Mouse (Mus musculus): ENCODE data around the gene Stx5a. TPM values are rescaled to one million over a fixed set of nuclear protein-coding genes. Genes with fewer than 3 reads are reported as not detected.

Stx5a gene
- total RNA-seq, 2 experiments from 2014 or later: 28.1 to 29.8 TPM

DNA sequence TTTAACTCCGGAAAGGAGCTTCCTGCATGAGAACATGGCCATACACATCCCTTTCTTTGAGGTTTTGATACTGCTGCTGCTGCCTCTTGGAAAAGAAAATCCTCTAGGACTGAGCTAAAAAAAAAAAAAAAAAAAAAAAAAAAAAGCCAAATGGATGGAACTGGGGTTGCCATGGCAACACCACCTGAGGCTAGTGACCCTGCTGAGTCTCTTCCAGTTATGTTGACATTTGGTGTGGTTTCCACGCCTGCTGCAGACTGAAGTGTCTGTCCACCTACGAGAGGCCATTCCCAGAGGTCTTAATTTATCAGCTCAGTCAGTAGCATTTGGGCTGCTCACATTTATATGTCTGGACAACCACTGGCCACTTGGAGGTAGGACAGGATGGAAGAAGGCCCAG, 47.3 kb downstream of the Stx5a start:
- no peak for DNase-seq
- intact Hi-C loops (cut with DNase I): no loop called here

DNA sequence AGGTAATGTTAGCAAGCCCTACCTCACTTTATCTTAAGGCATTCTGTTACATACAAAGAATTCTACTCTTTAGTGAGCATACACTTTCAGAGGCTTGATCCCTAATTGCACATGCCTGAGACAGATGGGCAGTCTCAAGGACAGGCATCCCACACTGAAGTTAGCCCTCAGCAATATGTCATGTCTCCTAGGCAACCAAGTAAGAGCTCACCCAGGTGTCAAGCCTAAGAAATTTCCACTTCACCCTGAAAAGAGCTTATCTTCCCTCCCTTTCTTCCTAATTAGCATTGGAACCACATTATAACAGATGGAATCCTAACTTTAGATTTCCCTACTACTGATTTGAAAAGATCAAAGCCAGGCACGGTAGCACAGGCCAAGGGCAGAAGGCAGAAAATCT, 48.0 kb downstream of the Stx5a start:
- DNase-seq: no peak
- intact Hi-C loops (cut with DNase I): no loop called here

DNA sequence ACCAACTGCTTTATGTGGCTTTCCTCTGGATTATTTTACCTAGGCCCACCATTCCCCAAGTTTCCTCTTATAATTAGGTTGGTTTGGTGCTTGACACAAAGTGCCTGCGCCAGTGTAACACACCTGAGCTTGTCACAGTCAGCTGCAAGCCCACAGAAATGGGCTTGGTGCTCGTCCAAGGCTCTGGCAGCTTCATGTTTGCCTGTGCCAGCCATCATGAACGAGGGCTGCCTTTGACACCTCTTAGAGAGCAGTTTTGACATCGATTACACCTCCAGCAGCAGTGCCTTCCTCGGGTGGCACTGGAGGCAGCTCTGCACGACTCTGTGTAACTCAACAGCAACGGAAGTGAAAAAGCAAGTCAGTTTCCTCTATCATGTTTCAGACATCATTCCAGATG, 49.0 kb downstream of the Stx5a start:
- DNase-seq: no peak
- intact Hi-C loops (cut with DNase I): no loop called here

DNA sequence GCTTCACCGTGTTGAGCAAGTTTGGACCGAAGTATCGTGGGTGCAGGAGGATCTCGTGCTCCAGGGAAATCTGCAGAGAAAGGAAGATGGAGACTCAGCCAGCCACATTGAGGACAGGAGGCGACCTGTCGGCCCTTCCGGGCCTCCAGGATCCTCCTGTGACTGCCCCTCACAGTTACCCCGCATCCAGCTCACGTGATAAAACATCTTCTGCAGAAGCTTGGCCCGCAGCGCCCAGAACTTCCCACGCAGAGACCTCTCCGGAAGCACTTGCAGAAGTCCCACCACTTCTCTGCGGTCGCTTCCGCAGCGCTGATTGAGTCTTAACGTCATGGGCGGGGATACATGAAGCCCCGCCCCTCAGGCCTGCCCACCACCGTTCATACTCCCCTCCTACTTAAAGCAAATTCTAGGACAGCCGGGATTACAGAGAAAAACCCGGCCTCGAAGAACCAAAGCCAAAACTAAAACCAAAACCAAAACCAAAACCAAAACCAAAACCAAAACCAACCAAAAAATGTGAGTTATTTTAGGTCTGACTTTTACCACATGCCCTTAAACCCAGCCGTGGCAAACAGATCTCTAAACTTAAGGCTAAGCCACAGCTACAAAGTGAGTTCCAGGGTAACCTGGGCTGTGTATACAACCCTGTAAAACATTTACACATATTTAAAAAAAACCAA, 57.2 kb downstream of the Stx5a start, which contains the start of gene Polr2g:
TSS of gene Polr2g (minus strand) at position 314 of the 683 bp plus-strand sequence.
- peak; percentile 86 to 89 for DNase-seq
- intact Hi-C loops (cut with DNase I): no loop called here

DNA sequence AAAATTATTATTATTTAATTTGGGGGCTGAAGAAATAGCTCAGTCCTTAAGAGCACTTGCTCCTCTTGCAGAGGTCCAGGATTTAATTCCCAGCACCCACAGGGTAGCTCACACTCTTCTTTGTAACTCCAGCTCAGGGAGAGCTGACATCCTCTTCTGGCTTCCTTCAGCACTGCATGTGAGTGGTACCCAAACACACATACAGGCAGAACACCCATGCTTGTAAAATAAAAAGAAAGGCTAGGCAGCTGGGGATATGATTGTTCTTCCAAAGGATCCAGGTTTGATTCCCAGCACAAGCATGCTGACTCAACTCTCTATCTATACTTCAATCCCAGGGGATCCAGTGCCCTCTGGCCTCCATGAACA, 57.7 kb downstream of the Stx5a start:
- intact Hi-C loops (cut with DNase I): no loop called here
- DNase-seq: no peak

DNA sequence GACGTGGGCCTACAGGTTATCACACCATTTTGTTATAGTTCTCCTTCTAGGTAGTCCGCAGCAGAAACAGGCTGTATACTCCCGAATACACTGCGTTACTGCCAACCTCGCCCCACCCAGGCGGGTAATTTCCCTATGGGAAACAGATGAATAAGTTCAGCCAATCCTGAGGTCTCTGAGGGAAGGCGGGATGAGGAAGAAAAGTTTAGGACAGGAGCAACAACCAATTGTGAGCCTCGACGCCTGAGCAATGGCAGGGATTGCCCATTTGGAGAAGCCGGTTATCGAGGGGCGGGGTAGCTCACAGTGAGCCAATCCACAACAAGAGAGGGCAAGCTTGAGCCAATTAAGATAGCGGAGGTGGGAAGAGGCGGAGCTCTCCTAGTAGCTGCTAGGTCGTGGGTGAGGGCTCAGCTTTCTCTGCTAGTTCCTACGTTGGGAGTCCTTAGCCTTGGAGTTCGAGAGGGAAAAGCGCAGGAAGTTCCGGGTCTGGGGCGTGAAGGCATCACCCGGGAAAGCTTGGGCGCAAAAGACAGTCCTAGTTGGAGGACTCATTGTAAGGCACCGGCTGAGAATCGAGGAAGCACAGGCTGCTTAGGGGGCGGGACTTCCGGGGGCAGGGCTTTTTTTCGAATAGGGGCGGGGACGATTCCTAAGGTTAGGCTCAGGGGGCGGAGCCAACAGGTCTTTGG, 61.1 kb downstream of the Stx5a start, which contains the start of gene Zbtb3:
TSS of gene Zbtb3 (plus strand) at position 426 of the 692 bp plus-strand sequence.
- intact Hi-C loops (cut with DNase I): loop anchor here (2.0 kb wide), 1 partner anchor 15 kb away; no protein-coding TSS in a partner anchor
- DNase-seq: peak; percentile 86 to 89

DNA sequence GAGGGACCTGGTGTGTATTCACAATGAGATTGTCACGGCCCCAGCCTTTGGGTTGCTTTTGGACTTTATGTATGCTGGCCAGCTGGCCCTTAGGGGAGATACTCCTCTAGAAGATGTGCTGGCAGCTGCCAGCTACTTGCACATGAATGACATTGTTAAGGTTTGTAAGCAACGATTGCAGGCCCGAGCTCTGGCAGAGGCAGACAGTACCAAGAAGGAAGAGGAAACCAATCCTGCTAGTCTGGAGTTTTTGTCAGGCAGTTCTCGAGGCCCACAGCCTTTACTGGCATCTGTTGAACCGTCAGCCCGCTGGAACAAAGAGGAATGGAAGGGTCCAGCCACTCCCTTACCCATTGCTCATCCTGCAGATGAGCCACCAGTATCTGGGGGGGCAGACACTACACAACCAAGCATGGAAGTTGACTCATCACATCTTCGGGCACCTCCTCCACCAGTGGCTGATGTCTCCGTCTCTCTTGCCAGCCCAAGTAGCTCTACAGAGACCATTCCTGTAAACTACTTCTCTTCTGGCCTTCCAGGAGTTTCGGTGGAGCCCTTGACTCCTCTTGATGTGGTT, 62.1 kb downstream of the Stx5a start:
- intact Hi-C loops (cut with DNase I): loop anchor here (2.0 kb wide), 1 partner anchor 14 kb away; no protein-coding TSS in a partner anchor
- DNase-seq: no peak

DNA sequence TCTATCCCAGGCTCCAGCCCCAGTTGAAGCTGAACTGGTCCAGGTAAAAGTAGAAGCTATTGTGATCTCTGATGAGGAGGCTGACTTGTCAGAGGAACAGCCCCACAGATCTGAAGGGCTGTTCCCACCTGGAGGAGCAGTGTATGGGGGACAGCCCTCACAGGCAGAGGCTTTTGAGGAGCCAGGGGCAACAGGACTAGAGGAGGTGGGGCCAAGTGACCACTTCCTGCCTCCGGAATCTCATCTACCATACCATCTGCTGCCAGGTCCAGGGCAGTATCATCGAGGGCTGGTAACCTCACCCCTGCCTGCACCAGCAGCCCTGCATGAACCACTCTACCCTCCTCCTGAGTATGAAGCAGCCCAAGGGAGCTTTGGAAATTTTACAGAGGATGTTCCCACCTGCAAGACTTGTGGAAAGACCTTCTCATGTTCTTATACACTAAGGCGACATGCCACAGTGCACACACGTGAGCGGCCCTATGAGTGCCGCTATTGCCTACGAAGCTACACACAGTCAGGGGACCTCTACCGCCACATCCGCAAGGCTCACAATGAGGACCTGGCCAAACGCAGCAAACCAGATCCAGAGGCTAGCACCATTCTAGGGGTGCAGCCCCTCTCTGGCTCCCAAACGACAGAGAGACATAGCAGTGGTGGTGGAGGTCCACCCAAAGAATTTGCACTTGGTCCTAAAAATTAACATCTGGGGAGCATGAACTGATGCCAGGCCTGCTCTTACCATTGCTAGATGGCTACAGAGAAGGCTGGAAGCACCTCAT, 62.9 kb downstream of the Stx5a start:
- intact Hi-C loops (cut with DNase I): loop anchor here (2.0 kb wide), 1 partner anchor 13 kb away; no protein-coding TSS in a partner anchor

More for the DNA sequence above, 62.9 kb downstream of the Stx5a start:
- DNase-seq: no peak

Small RNAs within 50 kb of the gene (microRNA-seq; reads per million reads assigned to microRNA genes)
- gene Mir6992 (ENCODE audit: borderline number of aligned reads in 2 of 2): 0 reads per million in 2 experiments

Other genes with a start within 250 kb of the Stx5a start
- gene Slc22a8, start 150.2 kb upstream of the Stx5a start, total RNA-seq (2021): not detected
- gene Slc22a6, start 123.4 kb upstream of the Stx5a start, total RNA-seq (2021): not detected
- not detected for gene Chrm1, start 77.6 kb upstream of the Stx5a start, total RNA-seq (2021)
- gene Slc3a2, start 18.0 kb upstream of the Stx5a start, total RNA-seq (2021): 10 to 100 TPM; 37.7 to 43.0 TPM
- 10 to 100 TPM; 22.0 to 22.4 TPM for gene Wdr74, start 5.6 kb upstream of the Stx5a start, total RNA-seq (2021)
- not detected for gene 1700092M07Rik, start 695 bp upstream of the Stx5a start, total RNA-seq (2021)
- 10 to 100 TPM; 36.7 to 37.6 TPM for gene Nxf1, start 15.7 kb downstream of the Stx5a start, total RNA-seq (2021)
- 100 to 1,000 TPM; 114 to 117 TPM for gene Tmem223, start 29.6 kb downstream of the Stx5a start, total RNA-seq (2021)
- gene Tmem179b, start 33.1 kb downstream of the Stx5a start, total RNA-seq (2021): 10 to 100 TPM; 16.5 to 18.0 TPM
- gene Taf6l, start 45.0 kb downstream of the Stx5a start, total RNA-seq (2021): 1 to 10 TPM; 5.6 to 7.9 TPM
- gene Polr2g, start 57.2 kb downstream of the Stx5a start, total RNA-seq (2021): 10 to 100 TPM; 52.3 to 59.2 TPM
- gene Zbtb3, start 61.1 kb downstream of the Stx5a start, total RNA-seq (2021): 1 to 10 TPM; 1.3 to 1.7 TPM
- 10 to 100 TPM; 11.6 to 14.7 TPM for gene Ttc9c, start 77.9 kb downstream of the Stx5a start, total RNA-seq (2021)
- gene Hnrnpul2, start 78.6 kb downstream of the Stx5a start, total RNA-seq (2021): 10 to 100 TPM; 44.6 to 49.8 TPM
- gene AC129217.1, start 88.4 kb downstream of the Stx5a start, total RNA-seq (2021): not detected
- gene Bscl2, start 96.1 kb downstream of the Stx5a start, total RNA-seq (2021): 10 to 100 TPM; 22.0 to 25.2 TPM
- gene Gng3, start 97.8 kb downstream of the Stx5a start, total RNA-seq (2021): not detected
- 1 to 10 TPM; 4.0 to 4.9 TPM for gene Lrrn4cl, start 109.4 kb downstream of the Stx5a start, total RNA-seq (2021)
- gene Ubxn1, start 130.1 kb downstream of the Stx5a start, total RNA-seq (2021): 100 to 1,000 TPM; 122 to 130 TPM
- 10 to 100 TPM; 58.7 to 59.0 TPM for gene Uqcc3, start 139.5 kb downstream of the Stx5a start, total RNA-seq (2021)
- 1 to 10 TPM; 1.7 to 3.4 TPM for gene Lbhd1, start 142.3 kb downstream of the Stx5a start, total RNA-seq (2021)
- gene Gm49403, start 142.5 kb downstream of the Stx5a start, total RNA-seq (2021): not detected
- 10 to 100 TPM; 18.7 to 20.4 TPM for gene 1810009A15Rik, start 147.4 kb downstream of the Stx5a start, total RNA-seq (2021)
- gene Gm49416, start 147.5 kb downstream of the Stx5a start, total RNA-seq (2021): not detected
- 10 to 100 TPM; 11.5 to 13.6 TPM for gene Ints5, start 151.6 kb downstream of the Stx5a start, total RNA-seq (2021)
- 10 to 100 TPM; 48.5 to 52.2 TPM for gene Ganab, start 156.7 kb downstream of the Stx5a start, total RNA-seq (2021)
- gene B3gat3, start 179.0 kb downstream of the Stx5a start, total RNA-seq (2021): 10 to 100 TPM; 34.5 to 37.6 TPM
- gene Rom1, start 187.9 kb downstream of the Stx5a start, total RNA-seq (2021): 10 to 100 TPM; 19.8 to 30.2 TPM
- 10 to 100 TPM in 1 of 2 experiments, 1 to 10 TPM in 1; 9.5 to 11.0 TPM for gene Eml3, start 188.1 kb downstream of the Stx5a start, total RNA-seq (2021)
- gene Mta2, start 200.5 kb downstream of the Stx5a start, total RNA-seq (2021): 10 to 100 TPM; 33.2 to 38.5 TPM
- 1 to 10 TPM; 8.1 to 8.9 TPM for gene Tut1, start 212.4 kb downstream of the Stx5a start, total RNA-seq (2021)
- 100 to 1,000 TPM; 246 to 250 TPM for gene Eef1g, start 225.6 kb downstream of the Stx5a start, total RNA-seq (2021)
- gene Ahnak, start 247.9 kb downstream of the Stx5a start, total RNA-seq (2021): 100 to 1,000 TPM; 362 to 377 TPM

All from heart, postnatal 36 days (tissue).